Mouse (Mus musculus) lung, postnatal 0 days (tissue): ENCODE results near the gene Vmp1.

Source experiments
- CTCF ChIP-seq: IDR thresholded peaks from 2 replicates; pipeline ENCODE4 v1.5.1; 2016; ENCODE audit warnings: antibody characterized with exemption, mild to moderate bottlenecking
- EP300 ChIP-seq: IDR thresholded peaks from 2 replicates; pipeline ENCODE4 v1.6.1; 2016; ENCODE audit warnings: antibody characterized with exemption, mild to moderate bottlenecking, control low read depth

DNA sequence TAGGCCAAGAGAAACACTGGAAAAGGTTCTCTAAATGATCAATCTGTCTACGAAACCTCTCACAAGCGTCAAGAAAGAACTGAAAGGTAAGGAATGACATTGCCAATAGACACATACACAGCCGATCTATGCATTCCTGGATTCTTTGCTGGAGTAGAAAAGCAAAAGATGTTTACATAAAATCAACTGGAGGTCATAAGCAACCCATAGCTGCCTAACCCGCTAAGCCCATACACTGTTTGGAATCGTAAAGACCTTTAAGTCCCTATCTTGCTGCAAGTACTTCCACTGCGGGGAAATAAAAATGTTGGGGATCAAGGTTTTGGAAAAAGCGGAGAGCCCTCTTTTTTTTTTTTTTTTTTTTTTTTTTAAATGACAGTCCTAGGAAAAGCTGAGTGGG, 775 bp downstream of the Vmp1 start:
- TF ChIP-seq CTCF: no peak
- no peak for TF ChIP-seq EP300
